Mouse (Mus musculus): ENCODE data around the gene Zbtb25. TPM values are rescaled to one million over a fixed set of nuclear protein-coding genes. Genes with fewer than 3 reads are reported as not detected.

Gene Zbtb25
- polyA plus RNA-seq, 1 experiment, result 6.5 TPM

GRCm38 (mm10) chr12:76349680-76350220, 19.7 kb downstream of the Zbtb25 start:
- no peak overlapping the region for H3ac ChIP-seq (ENCODE audit: control insufficient read depth, insufficient read length, low read depth)
- H3K79me3 ChIP-seq (ENCODE audit: low read depth), result no peaks in the 10 kb centered on the region
- H3K4me3 ChIP-seq (ENCODE audit: insufficient read depth, poor library complexity, severe bottlenecking), result no peak overlapping the region
- no peaks in the 10 kb centered on the region for H3K79me2 ChIP-seq (ENCODE audit: control insufficient read depth, insufficient read depth)
- H3K36me3 ChIP-seq (ENCODE audit: control insufficient read depth, insufficient read depth), result peaks cover 41% of the 10 kb centered on the region
- no peaks in the 10 kb centered on the region for H3K27me3 ChIP-seq (ENCODE audit: control insufficient read depth, insufficient read depth, insufficient read length)
- TF ChIP-seq MAX (IDR thresholded peaks at IDR 0.05), result no peak
- TF ChIP-seq MYOD1 (IDR thresholded peaks at IDR 0.05; ENCODE audit: control insufficient read depth, insufficient read length, low read depth), result no peak
- TF ChIP-seq CEBPB (IDR thresholded peaks at IDR 0.05; ENCODE audit: low read depth), result no peak
- no peak for TF ChIP-seq MYOG (IDR thresholded peaks at IDR 0.05; ENCODE audit: control insufficient read depth, extremely low read depth, insufficient read length)
- no peak for TF ChIP-seq CTCF (IDR thresholded peaks at IDR 0.05; ENCODE audit: control insufficient read depth, insufficient read depth, insufficient read length)
- no peak for TF ChIP-seq FOSL1 (IDR thresholded peaks at IDR 0.05; ENCODE audit: insufficient read depth, low read length, poor library complexity, severe bottlenecking)
- TF ChIP-seq USF1 (IDR thresholded peaks at IDR 0.05; ENCODE audit: low read depth), result no peak

- H3K4me3 ChIP-seq (ENCODE audit: insufficient read depth, poor library complexity, severe bottlenecking), result no peak overlapping the region
- peaks cover 24% of the 10 kb centered on the region for H3K36me3 ChIP-seq (ENCODE audit: control insufficient read depth, insufficient read depth)
- no peak overlapping the region for H3ac ChIP-seq (ENCODE audit: control insufficient read depth, insufficient read length, low read depth)
- TF ChIP-seq CEBPB (IDR thresholded peaks at IDR 0.05; ENCODE audit: low read depth) (peak; percentile 35), CTCF (IDR thresholded peaks at IDR 0.05; ENCODE audit: control insufficient read depth, insufficient read depth, insufficient read length) (peak; percentile 17), FOSL1 (IDR thresholded peaks at IDR 0.05; ENCODE audit: insufficient read depth, low read length, poor library complexity, severe bottlenecking) (no peak)
- no peaks in the 10 kb centered on the region for H3K27me3 ChIP-seq (ENCODE audit: control insufficient read depth, insufficient read depth, insufficient read length)
- no peaks in the 10 kb centered on the region for H3K79me3 ChIP-seq (ENCODE audit: low read depth)
- no peaks in the 10 kb centered on the region for H3K79me2 ChIP-seq (ENCODE audit: control insufficient read depth, insufficient read depth)
These were observed 23.5 kb downstream of the Zbtb25 start for GRCm38 (mm10) chr12:76345759-76346455.

GRCm38 (mm10) chr12:76341080-76341479, 28.3 kb downstream of the Zbtb25 start:
- TF ChIP-seq USF1 (IDR thresholded peaks at IDR 0.05; ENCODE audit: low read depth), result no peak
- H3K36me3 ChIP-seq (ENCODE audit: control insufficient read depth, insufficient read depth), result no peaks in the 10 kb centered on the region
- no peaks in the 10 kb centered on the region for H3K27me3 ChIP-seq (ENCODE audit: control insufficient read depth, insufficient read depth, insufficient read length)
- no peaks in the 10 kb centered on the region for H3K79me3 ChIP-seq (ENCODE audit: low read depth)
- H3K4me3 ChIP-seq (ENCODE audit: insufficient read depth, poor library complexity, severe bottlenecking), result no peak overlapping the region
- no peaks in the 10 kb centered on the region for H3K79me2 ChIP-seq (ENCODE audit: control insufficient read depth, insufficient read depth)
- no peak overlapping the region for H3ac ChIP-seq (ENCODE audit: control insufficient read depth, insufficient read length, low read depth)

- no peak overlapping the region for H3K4me3 ChIP-seq (ENCODE audit: insufficient read depth, poor library complexity, severe bottlenecking)
- H3K27me3 ChIP-seq (ENCODE audit: control insufficient read depth, insufficient read depth, insufficient read length), result no peaks in the 10 kb centered on the region
- no peak for TF ChIP-seq CTCF (IDR thresholded peaks at IDR 0.05; ENCODE audit: control insufficient read depth, insufficient read depth, insufficient read length)
- TF ChIP-seq MYOD1 (IDR thresholded peaks at IDR 0.05; ENCODE audit: control insufficient read depth, insufficient read length, low read depth), result no peak
- no peak for TF ChIP-seq FOSL1 (IDR thresholded peaks at IDR 0.05; ENCODE audit: insufficient read depth, low read length, poor library complexity, severe bottlenecking)
- no peak for TF ChIP-seq CEBPB (IDR thresholded peaks at IDR 0.05; ENCODE audit: low read depth)
- no peaks in the 10 kb centered on the region for H3K36me3 ChIP-seq (ENCODE audit: control insufficient read depth, insufficient read depth)
- H3K79me3 ChIP-seq (ENCODE audit: low read depth), result no peaks in the 10 kb centered on the region
- no peaks in the 10 kb centered on the region for H3K79me2 ChIP-seq (ENCODE audit: control insufficient read depth, insufficient read depth)
- H3ac ChIP-seq (ENCODE audit: control insufficient read depth, insufficient read length, low read depth), result no peak overlapping the region
These were observed 33.1 kb downstream of the Zbtb25 start for GRCm38 (mm10) chr12:76336111-76336965.

- no peak for TF ChIP-seq CEBPB (IDR thresholded peaks at IDR 0.05; ENCODE audit: low read depth)
- no peak for TF ChIP-seq CTCF (IDR thresholded peaks at IDR 0.05; ENCODE audit: control insufficient read depth, insufficient read depth, insufficient read length)
- TF ChIP-seq MYOG (IDR thresholded peaks at IDR 0.05; ENCODE audit: control insufficient read depth, extremely low read depth, insufficient read length), result no peak
- TF ChIP-seq MAX (IDR thresholded peaks at IDR 0.05), result no peak
- TF ChIP-seq MYOD1 (IDR thresholded peaks at IDR 0.05; ENCODE audit: control insufficient read depth, insufficient read length, low read depth), result no peak
- no peak for TF ChIP-seq USF1 (IDR thresholded peaks at IDR 0.05; ENCODE audit: low read depth)
- no peak for TF ChIP-seq FOSL1 (IDR thresholded peaks at IDR 0.05; ENCODE audit: insufficient read depth, low read length, poor library complexity, severe bottlenecking)
- no peaks in the 10 kb centered on the region for H3K79me3 ChIP-seq (ENCODE audit: low read depth)
- H3K36me3 ChIP-seq (ENCODE audit: control insufficient read depth, insufficient read depth), result no peaks in the 10 kb centered on the region
- no peaks in the 10 kb centered on the region for H3K79me2 ChIP-seq (ENCODE audit: control insufficient read depth, insufficient read depth)
- no peak overlapping the region for H3ac ChIP-seq (ENCODE audit: control insufficient read depth, insufficient read length, low read depth)
- no peak overlapping the region for H3K4me3 ChIP-seq (ENCODE audit: insufficient read depth, poor library complexity, severe bottlenecking)
- no peaks in the 10 kb centered on the region for H3K27me3 ChIP-seq (ENCODE audit: control insufficient read depth, insufficient read depth, insufficient read length)
These were observed 33.8 kb downstream of the Zbtb25 start for GRCm38 (mm10) chr12:76335641-76336040.

Measured in C2C12 (cell line).